Mouse (Mus musculus) spleen, adult 2 months (tissue): ENCODE results near the gene Myo6. TPM values are rescaled to one million over a fixed set of nuclear protein-coding genes. Genes with fewer than 3 reads are reported as not detected.

Experiments used
- DNase-seq, 2 experiments: peaks; one replicate each; pipeline versions ENCODE4 v3.0.0 to v3.0.0-alpha.2; 2012 to 2021; ENCODE audit warnings: low spot score in 2 of 2, low read depth in 1 of 2
- H3K27ac ChIP-seq: fragments of 200-500 bp; 2 replicates; pipeline ENCODE4 v1.5.1; 2012; ENCODE audit warnings: low read length, inconsistent platforms; ENCODE audit not compliant: insufficient read depth
- H3K27me3 ChIP-seq: fragments of 200-500 bp; 2 replicates; pipeline ENCODE4 v1.6.1; 2012; ENCODE audit warnings: mild to moderate bottlenecking, moderate library complexity, low read length, inconsistent platforms; ENCODE audit not compliant: control insufficient read depth, insufficient read depth
- H3K36me3 ChIP-seq: fragments of 200-500 bp; 2 replicates; pipeline ENCODE4 v1.6.1; 2012; ENCODE audit warnings: mild to moderate bottlenecking, low read length, inconsistent platforms; ENCODE audit not compliant: control insufficient read depth, insufficient read depth
- H3K4me1 ChIP-seq: fragments of 200-500 bp; 2 replicates; pipeline ENCODE4 v1.6.1; 2011; ENCODE audit warnings: inconsistent platforms; ENCODE audit not compliant: control insufficient read depth, insufficient read depth, insufficient read length
- H3K4me3 ChIP-seq: fragments of 200-500 bp; 2 replicates; pipeline ENCODE4 v1.5.1; 2011; ENCODE audit warnings: mild to moderate bottlenecking, inconsistent platforms; ENCODE audit not compliant: insufficient read depth, insufficient read length; ENCODE audit errors: extremely low read depth
- CTCF ChIP-seq: fragments of 200-500 bp; IDR thresholded peaks from 2 replicates; pipeline ENCODE4 v1.5.1; 2011; ENCODE audit warnings: mild to moderate bottlenecking, inconsistent platforms; ENCODE audit not compliant: insufficient read depth, insufficient read length, insufficient replicate concordance; ENCODE audit errors: extremely low read depth
- POLR2A ChIP-seq: fragments of 200-500 bp; IDR thresholded peaks from 2 replicates; pipeline ENCODE4 v1.6.1; 2011; ENCODE audit warnings: low read depth, low read length, inconsistent platforms
- WGBS: fragments of 180-500 bp; shearing (Covaris S2); methylation state at CpG from one replicate; pipeline ENCODE4 v1.1.7; 2018; 5-methylcytosine and 5-hydroxymethylcytosine counted together
- polyA plus RNA-seq: library from polyadenylated mRNA; depleted of rRNA; stranded (reverse); fragments of >200 nt; gene quantifications from 2 replicates; pipeline ENCODE4 v1.2.3, GENCODE M21; 2012

The Myo6 gene
- polyA plus RNA-seq, 1 experiment, result 3.5 TPM

GRCm38 (mm10) chr9:80209459-80209858 lies 44.6 kb downstream of the Myo6 start:
- DNase-seq, result no peak
- no peaks in the 10 kb centered on the region for H3K36me3 ChIP-seq
- H3K4me3 ChIP-seq, result no peak overlapping the region
- TF ChIP-seq CTCF (no peak), POLR2A (no peak)
- no peaks in the 10 kb centered on the region for H3K4me1 ChIP-seq
- H3K27ac ChIP-seq, result no peak overlapping the region
- H3K27me3 ChIP-seq, result no peaks in the 10 kb centered on the region
- WGBS, result 90% methylated on average over 10 of the region's 10 CpGs

- TF ChIP-seq CTCF (no peak), POLR2A (no peak)
- DNase-seq, result no peak
- Histone ChIP-seq H3K27me3 (no peaks in the 10 kb centered on the region), H3K27ac (no peak overlapping the region), H3K36me3 (no peaks in the 10 kb centered on the region), H3K4me1 (no peaks in the 10 kb centered on the region), H3K4me3 (no peak overlapping the region)
- WGBS, result 81% methylated on average over 12 of the region's 12 CpGs
Measured at GRCm38 (mm10) chr9:80210096-80210495, 45.3 kb downstream of the Myo6 start.

- TF ChIP-seq POLR2A (no peak), CTCF (no peak)
- DNase-seq, result no peak
- Histone ChIP-seq H3K4me3 (no peak overlapping the region), H3K27ac (no peak overlapping the region), H3K36me3 (no peaks in the 10 kb centered on the region), H3K27me3 (no peaks in the 10 kb centered on the region), H3K4me1 (no peaks in the 10 kb centered on the region)
- WGBS, result 90% methylated on average over 2 of the region's 2 CpGs
Measured at GRCm38 (mm10) chr9:80213428-80213827, 48.6 kb downstream of the Myo6 start.

GRCm38 (mm10) chr9:80215502-80215901 lies 50.7 kb downstream of the Myo6 start:
- no peak for DNase-seq
- H3K36me3 ChIP-seq, result no peaks in the 10 kb centered on the region
- 90% methylated on average over 5 of the region's 5 CpGs for WGBS
- H3K27me3 ChIP-seq, result no peaks in the 10 kb centered on the region
- no peak overlapping the region for H3K27ac ChIP-seq
- TF ChIP-seq POLR2A, result no peak
- TF ChIP-seq CTCF, result no peak
- no peaks in the 10 kb centered on the region for H3K4me1 ChIP-seq
- no peak overlapping the region for H3K4me3 ChIP-seq

- Histone ChIP-seq H3K4me3 (no peak overlapping the region), H3K27ac (no peak overlapping the region), H3K27me3 (no peaks in the 10 kb centered on the region), H3K36me3 (no peaks in the 10 kb centered on the region), H3K4me1 (no peaks in the 10 kb centered on the region)
- TF ChIP-seq POLR2A (no peak), CTCF (no peak)
- WGBS, result 76% methylated on average over 16 of the region's 16 CpGs
- no peak for DNase-seq
Measured at GRCm38 (mm10) chr9:80216786-80217501, 52.1 kb downstream of the Myo6 start.

- TF ChIP-seq CTCF (no peak), POLR2A (no peak)
- Histone ChIP-seq H3K36me3 (no peaks in the 10 kb centered on the region), H3K27me3 (no peaks in the 10 kb centered on the region), H3K4me3 (no peak overlapping the region), H3K4me1 (no peaks in the 10 kb centered on the region), H3K27ac (no peak overlapping the region)
- no peak for DNase-seq
- WGBS, result 95% methylated on average over 6 of the region's 6 CpGs
Measured at GRCm38 (mm10) chr9:80218718-80219117, 53.9 kb downstream of the Myo6 start.

- Histone ChIP-seq H3K36me3 (no peaks in the 10 kb centered on the region), H3K4me1 (no peaks in the 10 kb centered on the region), H3K4me3 (no peak overlapping the region), H3K27ac (no peak overlapping the region), H3K27me3 (no peaks in the 10 kb centered on the region)
- 78% methylated on average over 11 of the region's 11 CpGs for WGBS
- TF ChIP-seq CTCF (no peak), POLR2A (no peak)
- DNase-seq, result no peak
Measured at GRCm38 (mm10) chr9:80223989-80224635, 59.3 kb downstream of the Myo6 start.
